Mouse (Mus musculus) thymus, adult 2 months (tissue): ENCODE results near the gene Mgst2.

ENCODE experiments used
- CTCF ChIP-seq: fragments of 200-500 bp; IDR thresholded peaks from 2 replicates; pipeline ENCODE4 v1.5.1; 2012; ENCODE audit warnings: mild to moderate bottlenecking, control low read depth, low read length, moderate library complexity, borderline replicate concordance; ENCODE audit not compliant: control insufficient read depth, poor library complexity, insufficient read depth; ENCODE audit errors: extremely low read depth
- POLR2A ChIP-seq: fragments of 200-500 bp; IDR thresholded peaks from 2 replicates; pipeline ENCODE4 v1.6.1; 2012; ENCODE audit warnings: mild to moderate bottlenecking, low read length, control low read depth, moderate library complexity; ENCODE audit not compliant: control insufficient read depth, poor library complexity, insufficient read depth; ENCODE audit errors: extremely low read depth

GRCm38 (mm10) chr3:51659415-51659814 is 745 bp upstream of the Mgst2 start:
- TF ChIP-seq POLR2A (no peak), CTCF (no peak)
